Mouse (Mus musculus) T-helper 2 cell (primary cell): ENCODE measurements at regions not wholly inside any gene's neighbourhood (a gene's known extent, or its start where the extent isn't known, plus 50 kb on each side); places are given as distances from the start of the nearest gene placed in this dataset.

Source experiments
- in situ Hi-C: fragments of 300-600 bp; cut with MboI, MseI; formaldehyde crosslinking; loops from one replicate; pipeline ENCODE4 v1.15.1; 2025; ENCODE audit warnings: high pct_unique_total_duplicates

DNA sequence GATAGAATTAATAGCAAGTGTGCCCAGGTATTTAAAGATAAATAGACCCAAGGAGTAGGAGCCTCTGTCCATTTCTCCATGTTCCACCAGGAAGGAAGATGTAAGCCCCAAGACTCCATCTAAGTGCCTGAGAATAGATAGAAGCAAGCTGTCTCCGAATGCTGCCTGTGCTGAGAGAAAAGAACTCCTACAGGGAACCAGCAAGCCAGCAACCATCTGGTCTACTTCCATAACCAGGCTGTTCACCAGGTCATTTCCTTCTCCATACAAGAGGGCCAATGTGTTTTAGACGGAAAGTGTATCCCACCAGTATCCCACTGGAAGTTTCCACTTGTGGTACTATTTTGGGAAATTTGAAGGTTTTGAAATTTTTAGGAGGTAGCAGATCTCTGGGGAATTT is 418.4 kb upstream of the Camk1g start:
- in situ Hi-C loops, result no loop called here

DNA sequence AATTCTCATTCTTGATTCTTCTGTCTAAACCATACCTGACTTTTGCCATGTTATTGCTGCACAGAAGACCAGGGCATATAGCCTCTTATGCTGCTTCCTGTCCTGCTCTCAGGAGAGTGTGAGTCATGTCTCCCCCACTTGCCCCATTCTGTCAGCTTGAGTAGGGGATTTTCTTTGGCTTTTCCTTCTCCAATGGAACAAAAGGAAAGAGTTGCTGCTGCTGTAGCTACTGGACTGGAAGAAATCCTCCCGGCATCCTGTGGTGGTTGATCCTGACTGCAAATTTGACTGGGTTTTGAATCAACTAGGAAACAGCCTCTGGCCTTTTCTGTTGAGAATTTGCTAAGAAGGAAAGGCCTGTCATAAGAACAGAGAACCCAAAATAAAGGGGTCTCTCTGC is 417.3 kb upstream of the Camk1g start:
- in situ Hi-C loops, result no loop called here

DNA sequence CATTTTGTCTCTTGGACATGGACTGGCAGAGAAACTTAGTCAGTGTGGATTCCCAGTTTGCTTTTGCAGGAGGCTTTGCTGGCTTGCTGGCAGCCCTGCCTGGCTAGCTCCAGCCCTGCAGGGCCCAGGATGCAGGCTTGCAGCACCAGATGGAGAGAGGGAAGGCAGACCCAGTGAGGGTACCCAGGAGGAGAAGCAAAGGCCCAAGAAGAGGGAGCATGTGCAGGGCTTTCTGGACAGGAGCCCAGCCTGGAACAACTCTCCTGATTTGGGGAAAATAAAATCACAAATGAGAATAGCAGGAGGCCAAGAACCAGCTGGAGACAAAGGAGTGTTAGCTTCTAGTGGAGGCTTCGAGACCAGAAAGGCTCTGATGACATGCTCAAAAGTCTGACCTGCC is 414.9 kb upstream of the Camk1g start:
- in situ Hi-C loops, result no loop called here

DNA sequence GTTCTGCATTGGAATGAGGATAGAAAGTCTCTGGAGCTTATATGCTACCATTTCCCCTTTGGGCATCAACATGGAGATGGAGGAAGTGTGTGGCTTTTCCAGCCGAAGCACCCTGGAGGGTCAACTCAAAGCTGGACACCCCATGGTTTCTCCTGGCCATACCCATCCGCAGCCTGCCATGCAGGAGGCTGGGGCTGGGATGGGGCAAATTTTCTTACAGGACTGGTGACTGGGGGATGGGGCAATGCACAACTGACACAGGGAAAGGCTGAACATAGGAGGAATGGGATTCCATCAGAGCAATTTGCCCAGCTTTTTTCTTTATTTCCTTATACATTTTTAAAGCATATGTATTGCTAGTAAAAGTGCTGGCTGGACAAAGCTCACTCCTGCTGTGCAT is 414.4 kb upstream of the Camk1g start:
- in situ Hi-C loops, result no loop called here

DNA sequence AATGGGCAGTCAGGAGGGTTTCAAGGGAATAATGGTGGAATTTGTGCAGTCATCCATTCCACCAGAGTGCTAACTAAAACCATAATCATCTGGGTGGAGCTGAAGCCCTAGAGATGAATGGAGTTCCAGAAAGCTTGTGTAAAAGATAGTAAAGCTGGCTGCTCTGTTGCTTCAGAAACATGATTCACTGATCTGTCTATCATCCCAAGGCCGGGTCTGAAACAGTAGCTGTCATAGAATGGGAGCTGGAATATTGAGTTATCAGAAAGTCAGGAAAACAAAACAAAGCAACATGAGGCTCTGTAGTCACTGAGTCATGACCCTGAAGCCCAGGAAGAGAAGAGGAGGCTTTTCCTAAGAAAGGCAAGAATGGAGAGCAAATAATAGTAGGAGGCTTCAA is 408.1 kb upstream of the Camk1g start:
- in situ Hi-C loops, result no loop called here

DNA sequence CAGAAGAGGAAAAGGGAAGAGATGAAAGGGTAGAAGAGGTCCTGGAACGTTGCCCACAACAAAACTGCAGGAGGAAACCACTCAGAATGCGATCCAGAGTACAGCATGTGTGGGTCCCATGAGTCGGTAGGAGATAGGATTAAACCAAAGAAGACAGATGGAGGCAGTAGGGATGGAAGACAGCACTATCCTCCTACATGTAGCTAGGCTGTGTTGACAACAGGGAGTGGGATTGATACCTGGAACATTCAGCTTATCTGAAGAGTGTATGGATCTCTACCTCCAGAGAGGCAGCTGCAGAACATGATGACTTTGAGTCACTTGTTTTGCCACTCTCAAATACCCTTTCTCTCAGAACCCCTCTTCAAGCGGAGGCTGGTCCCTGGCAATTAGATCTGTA is 399.4 kb upstream of the Camk1g start:
- in situ Hi-C loops, result no loop called here

DNA sequence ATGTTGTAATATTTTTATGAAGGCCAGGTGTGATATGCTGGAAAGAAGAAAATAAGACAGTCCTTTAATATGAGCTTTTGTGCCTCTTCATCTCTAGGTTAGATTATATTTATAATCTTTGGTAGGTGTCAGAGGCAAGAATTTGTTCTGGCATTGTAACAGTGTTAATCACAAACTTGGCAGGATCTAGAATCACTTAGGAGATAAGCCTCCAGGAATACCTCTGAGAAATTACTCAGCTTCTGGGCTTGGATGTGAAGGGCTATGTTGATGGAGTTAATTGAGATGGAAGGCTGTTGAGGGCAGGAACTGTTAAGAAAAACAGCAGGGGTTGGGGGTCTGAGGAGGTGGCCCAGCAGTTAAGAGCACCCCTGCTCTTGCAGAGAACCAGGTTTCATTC is 394.0 kb upstream of the Camk1g start:
- in situ Hi-C loops, result no loop called here

DNA sequence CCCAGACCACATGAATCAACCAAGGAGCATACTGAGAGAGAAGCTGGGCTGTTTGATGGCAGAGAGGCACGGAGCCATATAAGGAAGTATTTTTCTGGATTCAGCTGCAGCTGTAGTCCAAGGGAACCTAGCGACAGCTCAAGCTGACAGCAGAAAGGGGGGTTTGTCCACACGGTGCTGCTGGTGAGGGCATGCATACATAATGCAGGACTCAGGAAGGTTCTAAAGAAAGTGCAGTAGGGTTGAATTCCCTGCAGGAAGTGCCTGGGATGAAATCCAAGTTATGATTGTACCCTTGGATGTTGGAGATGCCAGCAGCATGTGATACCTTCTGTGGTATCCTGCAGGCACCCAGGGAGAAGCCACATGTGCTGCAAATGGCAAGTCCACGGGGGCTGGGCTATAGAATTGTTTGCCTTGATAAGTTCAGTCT is 381.7 kb upstream of the Camk1g start:
- in situ Hi-C loops, result no loop called here

DNA sequence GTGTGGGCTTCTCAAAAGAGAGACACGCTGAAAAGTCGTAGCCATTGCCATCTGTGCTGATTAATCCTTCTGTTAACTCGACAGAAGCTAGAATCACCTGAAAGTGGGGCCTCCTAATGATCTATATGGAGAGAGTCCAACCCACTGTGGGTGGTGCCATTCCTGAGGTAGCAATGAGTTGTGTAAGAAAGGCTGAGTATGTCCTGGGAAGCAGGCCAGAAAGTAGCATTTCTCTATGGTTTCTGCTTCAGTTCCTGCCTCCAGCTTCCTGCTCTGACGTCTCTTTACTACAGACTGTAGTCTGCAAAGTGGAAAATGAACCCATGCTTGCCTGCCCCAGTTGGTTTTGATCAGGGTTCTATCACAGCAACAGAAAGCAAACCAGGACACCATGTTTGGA is 380.8 kb upstream of the Camk1g start:
- in situ Hi-C loops, result no loop called here

DNA sequence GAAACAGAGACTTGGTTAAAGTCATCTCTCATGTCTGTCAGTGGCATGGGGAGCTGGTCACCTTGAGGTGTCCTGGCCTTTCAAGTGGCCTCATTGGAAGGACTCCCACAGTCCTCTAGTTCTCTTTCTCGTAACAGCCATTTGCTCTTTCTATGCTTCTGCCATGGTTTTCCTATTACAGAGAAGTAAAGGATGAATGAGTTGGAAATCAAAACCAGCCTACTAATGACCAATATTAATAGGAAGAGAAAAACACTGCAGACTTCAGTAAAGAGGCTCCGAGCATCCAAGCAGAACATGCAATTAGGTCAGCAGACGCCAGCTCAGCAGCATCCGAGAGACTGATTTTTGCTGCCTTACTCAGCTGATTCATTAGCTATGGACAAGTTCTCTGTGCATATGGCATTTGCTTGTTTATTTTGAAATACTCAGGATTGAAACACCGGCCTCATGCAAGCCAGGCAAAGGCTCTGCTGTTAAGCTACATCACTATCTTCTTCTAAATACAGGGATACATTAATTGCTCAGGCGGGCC is 377.4 kb upstream of the Camk1g start:
- in situ Hi-C loops, result no loop called here

DNA sequence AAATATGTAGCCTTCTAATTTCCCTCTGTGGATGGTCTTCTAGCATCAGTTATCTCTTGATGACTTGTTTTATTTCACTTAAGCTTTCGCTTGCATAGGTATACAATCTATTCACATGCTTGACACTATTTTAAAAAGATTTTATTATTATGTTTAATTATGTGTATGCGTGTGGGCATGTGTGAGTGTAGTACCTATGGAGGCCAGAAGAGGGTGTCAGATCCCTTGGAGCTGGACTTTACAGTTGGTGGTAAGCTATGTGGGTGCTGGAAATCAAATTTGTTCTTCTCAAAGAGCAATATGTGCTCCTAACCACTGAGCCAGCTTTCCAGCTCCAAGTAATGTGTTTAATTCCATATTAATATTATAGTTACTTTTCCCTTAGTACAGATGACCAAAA is 372.6 kb upstream of the Camk1g start:
- in situ Hi-C loops, result no loop called here

DNA sequence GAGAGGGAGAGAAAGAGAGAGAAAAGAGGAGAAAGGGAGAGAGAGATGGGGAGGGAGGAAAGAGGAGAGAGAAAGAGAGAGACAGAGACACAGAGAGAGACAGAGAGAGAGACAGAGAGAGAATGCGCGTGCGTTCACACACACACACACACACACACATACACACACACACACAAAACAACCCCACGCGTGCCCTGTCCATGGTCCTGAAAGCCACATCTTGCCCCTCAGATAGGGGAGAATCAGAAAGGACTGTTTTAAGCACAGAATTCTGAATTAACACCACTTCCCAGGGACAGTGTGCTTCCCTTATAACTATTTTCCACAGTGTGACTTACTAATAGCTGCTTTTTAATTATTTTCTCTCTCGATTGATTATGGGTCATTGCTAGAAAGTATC is 368.7 kb upstream of the Camk1g start:
- in situ Hi-C loops, result no loop called here

DNA sequence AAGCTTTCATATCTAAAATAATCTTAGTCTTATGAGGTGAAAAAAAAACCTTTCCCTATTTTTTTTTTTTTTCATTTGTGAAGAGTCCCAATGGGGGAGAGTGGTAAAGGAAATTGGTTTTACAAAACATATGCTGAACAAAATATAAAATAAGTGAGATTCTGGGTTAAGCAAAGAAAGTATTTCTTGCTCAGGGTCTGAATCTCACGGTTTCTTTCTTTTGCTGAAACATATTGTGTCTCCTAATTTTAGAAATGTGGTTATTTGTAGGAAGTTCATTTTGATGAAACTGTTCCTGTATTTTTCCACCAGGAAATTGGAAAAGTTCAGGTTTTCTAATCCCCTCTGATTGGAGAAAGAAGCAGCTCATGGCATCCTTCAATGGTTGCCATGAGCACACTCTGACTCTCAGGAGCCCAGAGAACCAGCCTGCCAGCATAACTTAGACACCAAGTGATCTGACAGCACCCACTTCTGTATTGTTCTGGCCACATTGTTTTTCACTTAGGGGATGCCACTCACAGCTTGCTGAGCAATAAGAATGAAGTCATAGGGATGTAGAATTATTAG is 365.9 kb upstream of the Camk1g start:
- in situ Hi-C loops, result no loop called here

DNA sequence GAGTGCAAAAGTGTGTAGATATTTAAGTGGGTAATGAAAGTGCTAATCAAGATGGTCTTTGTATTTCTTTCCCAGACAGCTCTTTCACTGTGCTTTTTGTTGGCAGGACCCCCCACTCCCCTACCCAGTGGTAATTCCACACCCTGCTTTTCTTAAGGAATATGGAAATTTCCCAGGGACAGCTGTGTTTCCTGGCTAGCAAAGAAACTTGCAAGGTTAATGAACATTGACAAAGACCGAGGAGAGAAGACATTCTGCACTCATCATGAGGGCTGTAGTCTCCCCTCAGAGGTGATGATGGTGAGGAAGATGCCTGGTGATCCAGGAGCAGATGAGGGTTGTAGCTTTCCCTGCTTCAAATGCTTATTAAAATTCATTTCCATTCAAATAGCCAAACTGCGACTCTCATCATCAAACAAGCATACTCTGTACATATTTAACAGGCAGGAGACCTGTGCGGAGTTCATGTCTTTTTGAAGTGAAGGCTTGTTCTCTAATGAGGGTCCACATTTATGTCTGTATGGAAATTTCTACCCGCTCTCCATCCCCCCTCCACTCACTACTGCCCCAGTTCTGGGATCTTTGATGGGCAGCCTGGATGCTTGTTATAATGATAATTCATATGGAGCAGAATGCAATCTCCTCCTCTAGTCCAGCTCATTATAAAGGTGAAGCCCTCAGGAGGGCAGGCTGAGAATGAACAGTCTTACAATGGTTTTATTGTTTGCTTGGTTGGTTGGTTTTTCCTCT is 364.1 kb upstream of the Camk1g start:
- in situ Hi-C loops, result no loop called here

DNA sequence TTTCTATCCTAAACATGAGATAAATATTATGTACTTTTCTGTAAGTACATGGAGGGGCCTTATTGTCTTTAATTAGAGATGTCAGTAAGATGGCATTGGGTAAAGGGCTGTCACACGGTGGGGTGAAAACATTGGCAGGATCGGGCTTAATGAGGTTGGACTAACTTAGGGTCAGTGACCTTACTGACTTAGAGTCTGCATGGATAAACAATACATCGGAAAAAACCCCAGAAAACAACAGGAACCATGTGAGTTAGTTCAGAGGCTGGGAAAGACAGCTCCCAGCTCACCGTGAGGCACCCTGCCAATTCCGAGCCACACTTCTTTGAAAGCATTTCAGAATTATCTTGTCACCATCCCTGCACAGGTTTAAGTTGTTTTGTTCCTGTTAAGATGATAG is 363.3 kb upstream of the Camk1g start:
- in situ Hi-C loops, result no loop called here

DNA sequence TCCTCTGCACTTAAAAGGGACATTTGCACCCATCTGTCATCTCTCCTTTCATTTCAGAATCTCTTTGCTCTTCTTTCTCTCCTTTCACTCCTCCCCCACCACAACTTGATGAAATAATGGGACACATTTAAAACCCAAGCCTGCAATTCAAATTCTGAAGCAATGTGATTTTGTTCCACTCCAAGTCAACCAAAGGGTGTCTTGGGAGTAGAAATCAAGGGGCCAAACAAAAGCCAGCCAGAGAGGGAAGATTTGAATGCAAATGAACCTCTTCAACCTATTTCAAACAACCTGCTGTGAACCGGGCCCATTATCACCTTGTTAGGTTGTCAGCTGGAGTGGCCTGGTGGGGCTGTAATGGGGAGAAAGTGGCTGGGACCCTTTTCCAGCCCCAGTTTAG is 362.0 kb upstream of the Camk1g start:
- in situ Hi-C loops, result no loop called here

DNA sequence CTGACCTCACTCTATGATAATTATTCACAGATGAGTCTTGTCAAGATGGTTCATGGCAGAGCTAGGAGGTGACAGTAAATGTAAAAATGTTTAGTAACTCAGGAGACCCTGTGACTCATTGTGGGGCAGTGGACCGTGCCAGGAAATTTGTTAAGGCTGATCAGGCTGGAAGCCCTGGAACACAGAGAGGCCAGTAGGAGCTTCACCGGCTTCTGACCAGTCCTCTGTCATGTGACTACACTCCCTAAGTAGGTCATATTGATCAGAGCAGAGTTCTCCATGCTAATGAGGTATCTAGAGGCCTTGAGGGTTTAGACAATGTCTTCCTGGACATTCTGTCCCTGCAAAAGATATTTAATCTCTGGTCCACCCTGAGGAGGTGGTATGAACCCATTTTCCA is 351.8 kb upstream of the Camk1g start:
- in situ Hi-C loops, result no loop called here

DNA sequence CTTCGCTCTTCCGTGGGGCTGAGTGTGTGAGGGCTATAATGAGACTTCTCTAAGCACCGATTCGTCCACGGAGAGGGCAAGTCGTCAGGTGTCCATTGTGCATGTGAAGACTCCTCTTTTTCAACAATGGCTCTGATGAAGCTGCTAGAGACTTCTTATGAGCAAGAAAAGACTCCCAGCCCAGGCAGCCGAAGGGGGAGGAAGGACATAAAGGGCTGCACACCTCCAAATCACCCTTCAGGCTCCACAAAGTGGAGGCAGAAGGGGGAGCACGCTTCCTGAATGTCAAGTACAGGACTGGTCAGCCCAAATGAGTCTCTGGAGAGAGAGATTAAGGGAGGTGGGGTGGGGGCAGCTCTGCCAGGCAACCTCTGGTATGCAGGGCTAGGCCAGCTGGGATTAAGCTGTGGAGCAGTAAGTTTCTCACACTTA is 350.3 kb upstream of the Camk1g start:
- in situ Hi-C loops, result no loop called here

DNA sequence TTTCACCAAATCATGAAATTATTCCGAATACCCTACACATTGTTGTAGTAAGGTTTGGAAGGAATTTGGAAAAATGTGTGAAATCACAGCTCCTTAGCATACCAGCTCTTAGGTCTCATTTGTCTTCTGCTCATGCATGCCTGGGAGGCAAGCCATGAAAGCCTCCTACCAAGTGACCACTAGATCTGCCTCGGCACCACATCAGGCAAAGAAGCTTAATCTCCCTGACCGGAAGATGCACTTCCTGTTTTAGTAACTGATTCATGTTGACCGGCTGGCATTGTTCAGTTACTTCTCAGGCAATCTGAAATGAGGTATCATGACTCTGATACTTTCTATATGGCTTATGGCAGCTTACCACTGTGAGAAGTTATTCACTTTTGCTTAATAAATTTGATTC is 345.2 kb upstream of the Camk1g start:
- in situ Hi-C loops, result no loop called here

DNA sequence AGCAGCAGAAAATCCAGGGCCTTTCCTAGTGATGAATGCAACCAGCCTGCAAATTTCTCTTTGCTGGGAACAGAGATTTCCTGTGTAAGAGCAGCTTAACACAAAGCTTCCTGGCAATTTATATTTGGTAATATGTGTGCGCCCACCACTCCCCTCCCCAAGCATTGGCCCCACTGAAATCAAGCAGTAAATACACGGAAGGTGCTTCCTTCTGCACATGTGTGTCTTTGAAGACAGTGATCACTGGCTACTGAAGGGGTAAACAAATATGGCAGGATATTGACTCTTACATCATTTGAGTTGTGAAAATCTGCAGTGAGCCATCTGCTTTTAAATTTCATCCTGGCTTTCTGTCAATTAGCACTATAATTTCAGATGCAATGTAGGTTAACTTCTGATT is 344.5 kb upstream of the Camk1g start:
- in situ Hi-C loops, result no loop called here

DNA sequence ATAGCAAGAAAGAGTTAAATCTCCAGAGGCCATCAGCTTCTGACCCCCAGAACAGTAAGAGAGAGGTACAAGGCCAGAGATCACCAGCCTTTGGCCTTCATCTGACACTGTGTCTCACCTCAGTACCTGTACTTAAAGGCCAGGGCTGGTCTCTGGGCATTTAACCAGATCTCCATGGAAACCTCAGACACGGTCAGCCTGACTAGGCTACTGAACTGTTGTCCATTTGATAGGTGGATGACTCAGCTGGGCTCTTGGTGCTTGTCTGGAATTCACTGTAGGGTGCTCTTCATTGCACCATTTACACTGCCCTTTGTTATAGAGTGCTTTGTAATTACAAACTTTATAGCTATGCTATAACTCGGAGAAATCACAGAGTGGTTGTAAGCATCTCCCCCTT is 335.1 kb upstream of the Camk1g start:
- in situ Hi-C loops, result no loop called here

DNA sequence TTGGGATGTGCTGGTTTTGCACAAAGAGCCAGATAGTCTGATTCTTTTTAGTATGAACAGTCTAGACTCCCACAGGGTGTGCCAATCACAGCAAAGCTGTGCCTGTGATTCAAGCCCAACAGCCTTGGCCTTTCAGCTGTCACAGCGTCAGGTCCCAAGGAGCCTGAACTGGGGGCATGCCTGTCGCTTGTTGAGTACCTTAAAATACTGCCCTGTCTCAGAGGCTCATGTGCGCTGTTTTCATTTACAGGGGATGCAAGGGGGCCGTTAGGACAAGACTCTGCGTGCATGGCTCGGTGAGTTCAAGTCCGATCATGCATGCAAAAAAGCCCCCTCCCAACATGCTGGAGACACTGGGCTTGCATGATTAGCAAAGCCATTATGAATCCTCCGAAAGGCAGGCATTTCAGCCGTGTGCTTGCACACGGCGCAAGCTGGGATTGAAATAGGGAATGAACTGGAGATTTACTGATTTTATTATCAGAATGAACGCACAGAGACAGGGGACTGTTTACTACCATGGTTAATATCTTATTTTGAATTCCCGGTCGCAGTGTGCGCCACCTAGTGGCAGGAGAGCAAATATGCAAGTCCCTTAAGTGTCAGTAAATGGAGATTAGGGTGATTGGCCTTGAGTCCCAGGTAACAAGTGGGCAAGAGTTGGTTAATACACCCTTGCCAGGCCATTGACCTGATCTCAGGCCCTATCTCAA is 332.8 kb upstream of the Camk1g start:
- in situ Hi-C loops, result loop anchor here (5.0 kb wide), 1 partner anchor 251 kb away; no protein-coding TSS in a partner anchor

DNA sequence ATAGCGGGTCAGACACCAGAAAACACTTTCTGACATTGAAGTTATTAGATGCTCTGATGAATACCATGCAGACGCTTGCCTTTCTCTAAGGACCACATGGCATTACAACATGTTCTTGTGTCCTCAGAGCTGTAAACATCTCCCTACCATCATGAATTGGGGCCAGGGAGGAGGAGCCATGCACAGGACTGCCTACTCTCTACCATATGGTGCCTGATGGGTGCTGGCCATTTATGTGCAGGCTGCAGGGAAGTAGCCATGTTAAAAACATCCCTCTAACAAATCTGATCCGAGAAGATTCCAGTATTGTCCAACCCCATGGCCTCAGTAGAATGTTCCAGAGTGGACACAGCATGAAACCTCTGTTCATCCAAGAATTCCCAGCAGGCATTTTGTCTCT is 330.1 kb upstream of the Camk1g start:
- in situ Hi-C loops, result loop anchor here (5.0 kb wide), 1 partner anchor 248 kb away; no protein-coding TSS in a partner anchor
